ENCODE assay signal across 9 mouse cellular contexts in the genomic region with DNA sequence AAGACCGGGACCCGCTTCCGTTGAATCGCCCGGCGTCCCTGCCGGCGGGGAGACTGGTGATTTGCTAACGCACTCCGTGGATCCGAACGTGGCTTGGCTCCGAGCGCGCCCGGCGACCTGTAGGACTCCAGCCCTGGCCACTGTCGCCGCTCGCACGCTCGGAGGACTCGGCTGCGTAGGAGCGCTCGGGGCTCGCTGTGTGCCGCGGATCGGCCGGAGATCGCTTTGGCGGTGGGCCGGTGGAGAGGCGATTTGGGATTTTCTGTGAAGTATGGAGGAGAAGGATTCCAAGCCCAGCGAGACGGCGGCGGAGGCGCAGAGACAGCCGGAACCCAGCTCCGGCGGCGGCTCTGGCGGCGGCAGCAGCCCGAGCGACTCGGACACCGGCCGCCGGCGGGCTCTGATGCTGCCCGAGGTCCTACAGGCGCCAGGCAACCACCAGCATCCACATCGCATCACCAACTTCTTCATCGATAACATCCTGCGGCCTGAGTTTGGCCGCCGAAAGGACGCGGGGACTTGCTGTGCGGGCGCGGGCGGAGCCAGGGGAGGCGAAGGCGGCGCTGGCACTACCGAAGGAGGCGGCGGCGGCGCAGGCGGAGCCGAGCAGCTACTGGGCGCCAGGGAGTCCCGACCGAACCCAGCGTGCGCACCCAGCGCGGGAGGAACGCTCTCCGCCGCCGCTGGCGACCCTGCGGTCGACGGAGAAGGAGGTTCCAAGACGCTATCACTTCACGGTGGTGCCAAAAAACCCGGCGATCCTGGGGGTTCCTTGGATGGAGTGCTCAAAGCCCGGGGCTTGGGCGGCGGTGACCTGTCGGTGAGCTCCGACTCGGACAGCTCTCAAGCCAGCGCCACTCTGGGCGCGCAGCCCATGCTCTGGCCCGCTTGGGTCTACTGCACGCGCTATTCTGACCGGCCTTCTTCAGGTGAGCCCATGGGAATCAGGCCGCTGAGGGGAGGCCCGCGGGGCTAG. TPM values are rescaled to one million over a fixed set of nuclear protein-coding genes. Genes with fewer than 3 reads are reported as not detected.
A peak's percentile ranks its signal among the peaks of the same experiment; 100 is the strongest.
DNase-seq lines count a peak whose midpoint lies in the region; ATAC-seq and TF ChIP-seq lines count a peak whose summit lies in the region.
"Had no signal": no experiment of that assay in that cellular context is flagged by ENCODE, and none has a peak within 500 bp of the region (broad histone marks: within the 10 kb centered on the region; RNA-seq: fewer than 3 reads in every experiment).

No protein-coding gene starts in this region.

- DNase-seq in left cerebral cortex, postnatal 4 days: peak; percentile 44
- DNase-seq in left cerebral cortex, postnatal 10 days (ENCODE audit: extremely low spot score in 1 of 2, low spot score in 2 of 2): no peak
- DNase-seq in adrenal gland, postnatal 10 days: peak; percentile 56
- no peak for DNase-seq in embryonic facial prominence, embryonic 11.5 days (ENCODE audit: low spot score)
- peak; percentile 73 for DNase-seq in hindbrain, embryonic 11.5 days (ENCODE audit: low spot score)
- DNase-seq in limb, embryonic 14.5 days (ENCODE audit: low spot score): no peak
- DNase-seq in neural tube, embryonic 11.5 days (ENCODE audit: low spot score): peak; percentile 63
- no peak for DNase-seq in MN1 (ENCODE audit: low spot score)

- H3K4me1 ChIP-seq in embryonic facial prominence, embryonic 11.5 days (ENCODE audit: control insufficient read depth, insufficient read depth, low read length): peaks cover 7% of the 10 kb centered on the region
- H3K4me1 ChIP-seq in hindbrain, embryonic 11.5 days (replicated peaks; ENCODE audit: control insufficient read depth, insufficient read depth, low read length): peaks cover 10% of the 10 kb centered on the region
- peaks cover 11% of the 10 kb centered on the region; the same call in 1 of the 2 replicates for H3K4me1 ChIP-seq in limb, embryonic 14.5 days (ENCODE audit: control insufficient read depth, insufficient read depth, low read length)
- peaks cover 9% of the 10 kb centered on the region for H3K4me1 ChIP-seq in neural tube, embryonic 11.5 days (ENCODE audit: control insufficient read depth, insufficient read depth, low read length)

- no peaks in the 10 kb centered on the region for H3K36me3 ChIP-seq in embryonic facial prominence, embryonic 11.5 days (replicated peaks; ENCODE audit: control insufficient read depth, insufficient read depth, low read depth, low read length)
- H3K36me3 ChIP-seq in hindbrain, embryonic 11.5 days (ENCODE audit: control insufficient read depth, insufficient read depth, low read length): no peaks in the 10 kb centered on the region
- no peaks in the 10 kb centered on the region for H3K36me3 ChIP-seq in limb, embryonic 14.5 days (ENCODE audit: control insufficient read depth, insufficient read depth, low read length)
- no peaks in the 10 kb centered on the region for H3K36me3 ChIP-seq in neural tube, embryonic 11.5 days (ENCODE audit: control insufficient read depth, insufficient read depth, low read length)

- H3K4me3 ChIP-seq in embryonic facial prominence, embryonic 11.5 days (ENCODE audit: low read depth, low read length): peak overlapping the region; percentile 36
- H3K4me3 ChIP-seq in hindbrain, embryonic 11.5 days (ENCODE audit: low read depth, low read length): peak overlapping the region; percentile 43
- H3K4me3 ChIP-seq in limb, embryonic 14.5 days (replicated peaks; ENCODE audit: low read length): peak overlapping the region; percentile 43
- peak overlapping the region; percentile 46 for H3K4me3 ChIP-seq in neural tube, embryonic 11.5 days (ENCODE audit: low read depth, low read length)

- no peak for ATAC-seq in embryonic facial prominence, embryonic 11.5 days (replicated peaks; ENCODE audit: insufficient number of reproducible peaks, low FRiP score, low TSS enrichment, low read depth)
- ATAC-seq in hindbrain, embryonic 11.5 days (ENCODE audit: low FRiP score): no peak
- ATAC-seq in limb, embryonic 14.5 days (ENCODE audit: low FRiP score, low read depth): no peak
- ATAC-seq in neural tube, embryonic 11.5 days (ENCODE audit: insufficient read depth, low FRiP score, low TSS enrichment): no peak
- ATAC-seq: Patski had no signal

- peak overlapping the region; percentile 18; the same call in 1 of the 2 replicates for H3K9ac ChIP-seq in embryonic facial prominence, embryonic 11.5 days (replicated peaks; ENCODE audit: low read length)
- H3K9ac ChIP-seq in hindbrain, embryonic 11.5 days (ENCODE audit: low read depth, low read length): peak overlapping the region; percentile 75
- H3K9ac ChIP-seq in limb, embryonic 14.5 days (ENCODE audit: low read depth, low read length, severe bottlenecking): 0 out of 2 replicates have a peak overlapping the region, but pooled peaks have one; percentile 25
- no peak overlapping the region for H3K9ac ChIP-seq in neural tube, embryonic 11.5 days (ENCODE audit: low read length)

- H3K27ac ChIP-seq in embryonic facial prominence, embryonic 11.5 days (replicated peaks; ENCODE audit: low read depth, low read length): no peak overlapping the region
- H3K27ac ChIP-seq in hindbrain, embryonic 11.5 days (ENCODE audit: low read depth, low read length): peak overlapping the region; percentile 83
- no peak overlapping the region for H3K27ac ChIP-seq in limb, embryonic 14.5 days (replicated peaks; ENCODE audit: low read depth, low read length)
- no peak overlapping the region for H3K27ac ChIP-seq in neural tube, embryonic 11.5 days (ENCODE audit: low read depth, low read length)

- under 1% methylated on average over 111 of the region's 111 CpGs for WGBS in embryonic facial prominence, embryonic 11.5 days
- under 1% methylated on average over 99 of the region's 111 CpGs for WGBS in hindbrain, embryonic 11.5 days
- WGBS in limb, embryonic 14.5 days: under 1% methylated on average over 58 of the region's 111 CpGs
- under 1% methylated on average over 107 of the region's 111 CpGs for WGBS in neural tube, embryonic 11.5 days

- TF ChIP-seq POLR2A in limb, embryonic 14.5 days (IDR thresholded peaks at IDR 0.05; ENCODE audit: borderline replicate concordance, extremely low read depth, insufficient read depth, insufficient read length): no peak

- intact Hi-C loops in left cerebral cortex, postnatal 4 days (cut with DNase I): no loop called here
- intact Hi-C loops in left cerebral cortex, postnatal 10 days (cut with DNase I): loop anchor here (5.0 kb wide), 1 partner anchor 44 kb away; no protein-coding TSS in a partner anchor

- H3K4me2 ChIP-seq in embryonic facial prominence, embryonic 11.5 days (ENCODE audit: low read depth, low read length): peak overlapping the region; percentile 79
- peak overlapping the region; percentile 65 for H3K4me2 ChIP-seq in hindbrain, embryonic 11.5 days (replicated peaks; ENCODE audit: low read depth, low read length)
- H3K4me2 ChIP-seq in limb, embryonic 14.5 days (replicated peaks; ENCODE audit: low read depth, low read length, severe bottlenecking): peak overlapping the region; percentile 77
- peak overlapping the region; percentile 85 for H3K4me2 ChIP-seq in neural tube, embryonic 11.5 days (ENCODE audit: low read depth)

- H3K9me3 ChIP-seq in embryonic facial prominence, embryonic 11.5 days (replicated peaks; ENCODE audit: control insufficient read depth, low read length): no peaks in the 10 kb centered on the region
- H3K9me3 ChIP-seq in hindbrain, embryonic 11.5 days (ENCODE audit: control insufficient read depth, low read length): no peaks in the 10 kb centered on the region
- no peaks in the 10 kb centered on the region for H3K9me3 ChIP-seq in limb, embryonic 14.5 days (ENCODE audit: control insufficient read depth, low read length)
- H3K9me3 ChIP-seq in neural tube, embryonic 11.5 days (ENCODE audit: control insufficient read depth, low read length): no peaks in the 10 kb centered on the region

- H3K27me3 ChIP-seq in embryonic facial prominence, embryonic 11.5 days (ENCODE audit: control insufficient read depth, insufficient read depth, low read length): peaks cover 73% of the 10 kb centered on the region
- H3K27me3 ChIP-seq in hindbrain, embryonic 11.5 days (ENCODE audit: control insufficient read depth, insufficient read depth, low read length): peaks cover 77% of the 10 kb centered on the region
- H3K27me3 ChIP-seq in limb, embryonic 14.5 days (ENCODE audit: control insufficient read depth, insufficient read depth, low read length): peaks cover 92% of the 10 kb centered on the region
- H3K27me3 ChIP-seq in neural tube, embryonic 11.5 days (ENCODE audit: control insufficient read depth, insufficient read depth, low read length): peaks cover 94% of the 10 kb centered on the region

RNA-seq across cellular contexts. Expression of gene En2, which starts 1.1 kb away (rescaled TPM):
- total RNA-seq in left cerebral cortex, postnatal 4 days (2021): not detected
- total RNA-seq in left cerebral cortex, postnatal 10 days (2021): not detected
- not detected for total RNA-seq in adrenal gland, postnatal 10 days (2021)
- polyA plus RNA-seq in embryonic facial prominence, embryonic 11.5 days (2014; fragmentation: Nextera tagmentation; extraction: Ambion mirVana): 0.22 TPM in 1 of 2 replicates, not detected in the other
- polyA plus RNA-seq in hindbrain, embryonic 11.5 days (2014; fragmentation: Nextera tagmentation; extraction: Ambion mirVana): 1.1 and 1.2 TPM in 2 replicates
- 0.03 and 0.06 TPM in 2 replicates for polyA plus RNA-seq in limb, embryonic 14.5 days (2012; rRNA removed)
- not detected in 2 replicates for polyA plus RNA-seq in limb, embryonic 14.5 days (2014; fragmentation: Nextera tagmentation; extraction: Ambion mirVana)
- polyA plus RNA-seq in neural tube, embryonic 11.5 days (2014; fragmentation: Nextera tagmentation; extraction: Ambion mirVana): not detected in 2 replicates

Comparison
In these comparisons a context has a peak if more than half of its experiments do, and no peak if none do; other contexts are left out.
1. DNase-seq: peak in left cerebral cortex, postnatal 4 days (single experiment), adrenal gland, postnatal 10 days (single experiment), hindbrain, embryonic 11.5 days (single experiment) and neural tube, embryonic 11.5 days (single experiment); none in left cerebral cortex, postnatal 10 days (0 of 2), embryonic facial prominence, embryonic 11.5 days (single experiment), limb, embryonic 14.5 days (single experiment) and MN1 (single experiment).
2. Peak in every context shown above with its lines, with median percentiles within 50 percentile points of each other: H3K4me2 ChIP-seq and H3K4me3 ChIP-seq.